Mouse (Mus musculus): ENCODE data around the gene Hoxb5. TPM values are rescaled to one million over a fixed set of nuclear protein-coding genes. Genes with fewer than 3 reads are reported as not detected.

Gene Hoxb5
- polyA plus RNA-seq, 1 experiment: not detected

GRCm38 (mm10) chr11:96262262-96262830 is 40.8 kb upstream of the Hoxb5 start:
- no peaks in the 10 kb centered on the region for H3K4me1 ChIP-seq (ENCODE audit: control insufficient read depth, insufficient read depth, low read length)
- H3K27ac ChIP-seq (ENCODE audit: insufficient read depth, low read depth, low read length): no peak overlapping the region
- H3K4me3 ChIP-seq (ENCODE audit: insufficient read depth, low read length): no peak overlapping the region
- no peak for TF ChIP-seq CTCF (IDR thresholded peaks at IDR 0.05; ENCODE audit: low read depth, low read length)
- TF ChIP-seq POLR2A (IDR thresholded peaks at IDR 0.05; ENCODE audit: borderline replicate concordance, low read depth, low read length): no peak

GRCm38 (mm10) chr11:96263636-96264389 is 39.3 kb upstream of the Hoxb5 start:
- no peaks in the 10 kb centered on the region for H3K4me1 ChIP-seq (ENCODE audit: control insufficient read depth, insufficient read depth, low read length)
- no peak overlapping the region for H3K27ac ChIP-seq (ENCODE audit: insufficient read depth, low read depth, low read length)
- H3K4me3 ChIP-seq (ENCODE audit: insufficient read depth, low read length): no peak overlapping the region
- TF ChIP-seq POLR2A (IDR thresholded peaks at IDR 0.05; ENCODE audit: borderline replicate concordance, low read depth, low read length): no peak
- TF ChIP-seq CTCF (IDR thresholded peaks at IDR 0.05; ENCODE audit: low read depth, low read length): no peak

DNA sequence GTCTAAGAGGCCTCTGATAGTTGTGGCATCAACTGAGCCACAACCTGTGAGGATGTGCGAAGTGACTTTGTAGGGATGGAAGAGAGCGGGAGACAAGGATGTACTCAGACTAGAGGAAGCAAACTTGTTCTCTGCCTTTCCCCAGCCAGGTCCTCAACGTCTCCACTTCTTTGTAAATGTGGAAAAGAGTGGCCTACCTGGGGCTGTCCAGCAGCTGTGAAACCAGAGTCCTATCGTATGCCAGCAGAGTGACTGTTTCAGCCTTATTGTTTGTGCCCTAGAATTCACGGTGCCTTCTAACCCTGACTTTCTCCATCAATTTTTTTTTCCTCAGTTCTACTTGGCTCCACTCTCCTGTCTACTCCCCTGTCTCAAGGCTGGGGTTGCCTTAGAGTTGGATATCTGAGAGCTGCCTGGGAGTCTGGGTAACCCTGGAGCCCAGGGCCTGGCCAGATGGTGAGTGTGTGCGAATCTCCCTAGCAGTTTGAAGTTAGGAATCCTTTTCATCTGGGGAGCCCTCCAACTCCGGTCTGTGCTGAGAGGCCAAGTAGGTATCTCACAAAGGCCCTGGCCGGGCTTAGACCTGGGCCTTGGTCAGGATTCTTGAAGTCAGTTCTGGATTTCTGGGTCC is 38.6 kb upstream of the Hoxb5 start:
- TF ChIP-seq CTCF (IDR thresholded peaks at IDR 0.05; ENCODE audit: low read depth, low read length) (no peak), POLR2A (IDR thresholded peaks at IDR 0.05; ENCODE audit: borderline replicate concordance, low read depth, low read length) (no peak)
- Histone ChIP-seq H3K27ac (ENCODE audit: insufficient read depth, low read depth, low read length) (no peak overlapping the region), H3K4me3 (ENCODE audit: insufficient read depth, low read length) (no peak overlapping the region)

GRCm38 (mm10) chr11:96265954-96266353 is 37.2 kb upstream of the Hoxb5 start:
- Histone ChIP-seq H3K4me3 (ENCODE audit: insufficient read depth, low read length) (no peak overlapping the region), H3K4me1 (ENCODE audit: control insufficient read depth, insufficient read depth, low read length) (no peaks in the 10 kb centered on the region), H3K27ac (ENCODE audit: insufficient read depth, low read depth, low read length) (no peak overlapping the region)
- no peak for TF ChIP-seq POLR2A (IDR thresholded peaks at IDR 0.05; ENCODE audit: borderline replicate concordance, low read depth, low read length)
- TF ChIP-seq CTCF (IDR thresholded peaks at IDR 0.05; ENCODE audit: low read depth, low read length): no peak

More for the DNA sequence above, 38.6 kb upstream of the Hoxb5 start:
- H3K4me1 ChIP-seq (ENCODE audit: control insufficient read depth, insufficient read depth, low read length): no peaks in the 10 kb centered on the region

- H3K4me3 ChIP-seq (ENCODE audit: insufficient read depth, low read length): no peak overlapping the region
- TF ChIP-seq POLR2A (IDR thresholded peaks at IDR 0.05; ENCODE audit: borderline replicate concordance, low read depth, low read length): no peak
- no peak for TF ChIP-seq CTCF (IDR thresholded peaks at IDR 0.05; ENCODE audit: low read depth, low read length)
- no peak overlapping the region for H3K27ac ChIP-seq (ENCODE audit: insufficient read depth, low read depth, low read length)
- no peaks in the 10 kb centered on the region for H3K4me1 ChIP-seq (ENCODE audit: control insufficient read depth, insufficient read depth, low read length)
Measured at GRCm38 (mm10) chr11:96267021-96267920, 35.9 kb upstream of the Hoxb5 start.

DNA sequence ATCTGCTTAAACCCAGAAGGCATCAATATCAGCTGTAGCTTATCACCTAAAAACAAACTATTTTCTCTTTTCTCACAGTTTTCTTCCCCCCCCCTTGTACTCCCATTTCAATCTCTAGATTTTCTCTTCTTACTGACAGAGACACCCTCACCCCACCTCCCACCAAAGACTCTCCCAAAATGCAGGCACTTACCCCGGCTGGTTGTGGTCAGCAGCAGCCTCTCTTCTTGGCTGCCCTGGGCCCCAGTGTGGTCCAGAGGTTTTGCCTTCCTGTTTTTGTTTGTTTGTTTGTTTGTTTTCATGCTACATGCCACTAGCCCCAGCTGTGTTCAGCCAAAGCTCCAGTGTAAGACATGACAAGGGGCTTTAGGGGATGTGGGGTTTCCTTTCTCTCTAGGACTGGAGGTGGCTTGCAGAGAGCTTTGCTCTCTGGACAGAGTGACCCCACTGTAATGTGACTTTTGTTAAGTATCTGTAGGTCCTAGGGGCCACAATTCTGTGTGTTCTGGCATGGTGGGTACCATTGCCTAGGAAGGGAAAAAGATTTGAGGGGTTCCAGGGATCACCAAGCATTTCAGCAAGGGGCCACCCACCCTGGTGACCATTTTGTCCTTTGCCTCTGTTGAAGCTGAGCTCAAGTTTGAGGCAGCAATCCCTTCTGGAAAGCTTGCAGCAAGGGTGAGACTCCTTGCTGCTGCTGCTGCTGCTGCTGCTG is 34.9 kb upstream of the Hoxb5 start:
- Histone ChIP-seq H3K4me3 (ENCODE audit: insufficient read depth, low read length) (no peak overlapping the region), H3K27ac (ENCODE audit: insufficient read depth, low read depth, low read length) (no peak overlapping the region), H3K4me1 (ENCODE audit: control insufficient read depth, insufficient read depth, low read length) (no peaks in the 10 kb centered on the region)
- TF ChIP-seq CTCF (IDR thresholded peaks at IDR 0.05; ENCODE audit: low read depth, low read length) (no peak), POLR2A (IDR thresholded peaks at IDR 0.05; ENCODE audit: borderline replicate concordance, low read depth, low read length) (no peak)

DNA sequence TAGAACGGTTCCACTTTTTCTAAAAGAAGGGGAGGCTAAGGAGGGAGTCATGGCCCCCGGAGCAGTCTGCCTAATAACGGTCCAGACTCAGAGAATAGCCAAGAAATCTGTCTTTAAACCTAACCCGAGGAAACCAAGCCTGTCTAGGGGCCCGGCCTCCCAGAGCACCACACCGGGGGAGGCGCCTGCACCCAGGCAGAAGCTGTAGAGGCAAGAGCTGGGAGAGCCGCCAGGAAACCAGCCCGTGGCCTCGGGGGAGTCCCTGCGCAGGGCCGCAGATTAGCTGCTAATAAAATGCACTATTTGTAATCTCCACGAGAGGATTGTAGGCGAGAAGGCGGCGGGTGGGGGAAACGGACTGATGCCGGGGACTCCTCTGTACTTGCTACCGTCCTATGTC is 33.3 kb upstream of the Hoxb5 start:
- no peak for TF ChIP-seq POLR2A (IDR thresholded peaks at IDR 0.05; ENCODE audit: borderline replicate concordance, low read depth, low read length)
- TF ChIP-seq CTCF (IDR thresholded peaks at IDR 0.05; ENCODE audit: low read depth, low read length): no peak
- H3K4me1 ChIP-seq (ENCODE audit: control insufficient read depth, insufficient read depth, low read length): no peaks in the 10 kb centered on the region
- no peak overlapping the region for H3K27ac ChIP-seq (ENCODE audit: insufficient read depth, low read depth, low read length)
- no peak overlapping the region for H3K4me3 ChIP-seq (ENCODE audit: insufficient read depth, low read length)

GRCm38 (mm10) chr11:96270996-96271540 is 32.1 kb upstream of the Hoxb5 start, which contains the start of gene Hoxb9:
Gene Hoxb9, plus strand, starts transcription at chr11:96271457.
- H3K27ac ChIP-seq (ENCODE audit: insufficient read depth, low read depth, low read length): no peak within 1 kb of the TSS
- no peak within 1 kb of the TSS for H3K4me3 ChIP-seq (ENCODE audit: insufficient read depth, low read length)
- H3K4me1 ChIP-seq (ENCODE audit: control insufficient read depth, insufficient read depth, low read length): no peaks in the 10 kb centered on the region
- TF ChIP-seq CTCF (IDR thresholded peaks at IDR 0.05; ENCODE audit: low read depth, low read length): no peak
- no peak for TF ChIP-seq POLR2A (IDR thresholded peaks at IDR 0.05; ENCODE audit: borderline replicate concordance, low read depth, low read length)
